Mouse (Mus musculus) midbrain, embryonic 14.5 days (tissue): Measurements from ENCODE around the gene Faap100. TPM values are rescaled to one million over a fixed set of nuclear protein-coding genes. Genes with fewer than 3 reads are reported as not detected.

Experiments used
- ATAC-seq: fragments of 200-750 bp; cut with Nextera tagmentation; 2 replicates; pipeline ENCODE4 v1.8.0; 2017; ENCODE audit warnings: moderate number of reproducible peaks, moderate library complexity; ENCODE audit not compliant: low FRiP score, low TSS enrichment
- DNase-seq: peaks from one replicate; pipeline ENCODE4 v3.0.0-alpha.2; 2015
- H3K27ac ChIP-seq: fragments of 300-500 bp; sonication (generic); replicated peaks from 2 replicates; pipeline ENCODE4 v1.5.1; 2014; ENCODE audit warnings: mild to moderate bottlenecking, low read depth, low read length, moderate library complexity
- H3K27me3 ChIP-seq: fragments of 300-500 bp; sonication (generic); 2 replicates; pipeline ENCODE4 v1.6.1; 2014; ENCODE audit warnings: low read length, control low read depth, mixed read lengths; ENCODE audit not compliant: control insufficient read depth, insufficient read depth
- H3K36me3 ChIP-seq: fragments of 300-500 bp; sonication (generic); 2 replicates; pipeline ENCODE4 v1.6.1; 2014; ENCODE audit warnings: low read length, control low read depth; ENCODE audit not compliant: control insufficient read depth, insufficient read depth
- H3K4me1 ChIP-seq: fragments of 300-500 bp; sonication (generic); 2 replicates; pipeline ENCODE4 v1.6.1; 2014; ENCODE audit warnings: mild to moderate bottlenecking, antibody characterized with exemption, low read length, control low read depth; ENCODE audit not compliant: control insufficient read depth, insufficient read depth
- H3K4me2 ChIP-seq: fragments of 300-500 bp; sonication (generic); 2 replicates; pipeline ENCODE4 v1.6.1; 2014; ENCODE audit warnings: mild to moderate bottlenecking, low read length, moderate library complexity
- H3K4me3 ChIP-seq: fragments of 300-500 bp; sonication (generic); replicated peaks from 2 replicates; pipeline ENCODE4 v1.5.1; 2014; ENCODE audit warnings: low read depth, low read length
- H3K9ac ChIP-seq: fragments of 300-500 bp; sonication (generic); replicated peaks from 2 replicates; pipeline ENCODE4 v1.6.1; 2014; ENCODE audit warnings: mild to moderate bottlenecking, low read length, moderate library complexity
- H3K9me3 ChIP-seq: fragments of 300-500 bp; sonication (generic); 2 replicates; pipeline ENCODE4 v1.6.1; 2016; ENCODE audit warnings: low read length, control low read depth, mixed read lengths; ENCODE audit not compliant: control insufficient read depth
- WGBS: fragments of 180-500 bp; shearing (Covaris S2); extraction: QIAGEN DNeasy Blood & Tissue Kit; methylation state at CpG from one replicate; pipeline ENCODE4 v1.1.7; 2014; 5-methylcytosine and 5-hydroxymethylcytosine counted together
- polyA plus RNA-seq: library from polyadenylated mRNA; unstranded; fragments of >200 nt; fragmentation: Nextera tagmentation; extraction: Ambion mirVana; gene quantifications from 2 replicates; pipeline ENCODE4 v1.2.1, GENCODE M21; 2014

The Faap100 gene
- polyA plus RNA-seq, 1 experiment from 2014 or later: 95.9 TPM

GRCm38 (mm10) chr11:120345067-120345681, 33.4 kb downstream of the Faap100 start:
- Histone ChIP-seq H3K4me3 (peak overlapping the region; percentile 41), H3K27ac (peak overlapping the region; percentile 26; the same call in 1 of the 2 replicates), H3K27me3 (no peaks in the 10 kb centered on the region), H3K4me1 (peaks cover 13% of the 10 kb centered on the region), H3K36me3 (peaks cover 28% of the 10 kb centered on the region), H3K9ac (peak overlapping the region; percentile 36), H3K9me3 (no peaks in the 10 kb centered on the region), H3K4me2 (peak overlapping the region; percentile 86)
- no peak for ATAC-seq
- 33% methylated on average over 1 of the region's 1 CpGs for WGBS
- DNase-seq: no peak

GRCm38 (mm10) chr11:120344310-120344920, 34.1 kb downstream of the Faap100 start:
- Histone ChIP-seq H3K4me2 (peak overlapping the region; percentile 86), H3K9ac (no peak overlapping the region; the same call in 1 of the 2 replicates)
- DNase-seq: no peak

DNA sequence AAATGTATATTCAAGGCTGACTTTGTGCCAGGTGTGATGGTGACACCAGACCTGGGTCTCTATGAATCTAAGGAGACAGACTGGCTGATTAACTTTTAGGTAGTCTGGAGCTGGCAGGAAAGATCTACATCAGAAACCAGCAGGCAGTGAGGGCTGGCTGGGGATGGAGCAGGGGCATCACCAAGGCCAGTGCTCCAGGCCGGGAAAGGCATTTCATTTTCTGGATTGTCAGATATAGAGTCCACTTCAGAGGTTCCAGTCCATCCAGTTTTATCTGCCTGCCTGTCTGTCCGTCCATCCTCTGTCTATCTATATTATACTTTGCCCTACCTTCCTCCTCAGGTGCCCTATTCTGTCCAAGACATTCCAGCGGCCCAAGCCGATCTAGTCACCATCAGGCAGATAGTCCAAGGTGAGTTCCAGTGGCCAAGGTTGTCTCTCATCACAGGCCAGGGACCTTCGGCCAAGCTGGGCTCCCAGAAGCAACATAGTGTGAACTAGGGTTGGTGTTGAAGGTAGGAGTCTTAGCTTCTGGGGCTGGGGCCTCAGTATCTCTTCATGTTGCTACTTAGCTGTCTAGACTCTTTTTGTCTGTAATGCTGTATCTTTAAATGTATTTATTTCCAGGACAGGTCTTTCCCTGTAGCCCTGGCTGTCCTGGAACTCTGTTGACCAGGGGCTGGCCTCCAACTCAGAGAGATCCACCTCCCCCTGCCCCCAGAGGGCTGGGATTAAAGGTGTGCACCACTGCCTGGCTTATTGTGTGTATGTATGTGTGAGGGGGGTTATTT, 34.9 kb downstream of the Faap100 start:
- WGBS: 76% methylated on average over 5 of the region's 5 CpGs
- ATAC-seq (no peak), DNase-seq (no peak)
- no peak overlapping the region for H3K4me3 ChIP-seq
- H3K9ac ChIP-seq: no peak overlapping the region
- H3K27ac ChIP-seq: 0 out of 2 replicates have a peak overlapping the region, but pooled peaks have one; percentile 37
- H3K27me3 ChIP-seq: no peaks in the 10 kb centered on the region
- peak overlapping the region; percentile 86 for H3K4me2 ChIP-seq
- peaks cover 28% of the 10 kb centered on the region for H3K36me3 ChIP-seq
- peaks cover 5% of the 10 kb centered on the region; the same call in 1 of the 2 replicates for H3K4me1 ChIP-seq
- H3K9me3 ChIP-seq: no peaks in the 10 kb centered on the region

More at GRCm38 (mm10) chr11:120344310-120344920, 34.1 kb downstream of the Faap100 start:
- WGBS: 59% methylated on average over 5 of the region's 5 CpGs
- Histone ChIP-seq H3K36me3 (peaks cover 28% of the 10 kb centered on the region), H3K9me3 (no peaks in the 10 kb centered on the region), H3K27ac (0 out of 2 replicates have a peak overlapping the region, but pooled peaks have one; percentile 37), H3K4me3 (peak overlapping the region; percentile 41), H3K27me3 (no peaks in the 10 kb centered on the region), H3K4me1 (peaks cover 9% of the 10 kb centered on the region)
- no peak for ATAC-seq

GRCm38 (mm10) chr11:120342656-120343160, 35.9 kb downstream of the Faap100 start:
- H3K27me3 ChIP-seq: no peaks in the 10 kb centered on the region
- peaks cover 28% of the 10 kb centered on the region for H3K36me3 ChIP-seq
- no peak overlapping the region for H3K27ac ChIP-seq
- H3K9me3 ChIP-seq: no peaks in the 10 kb centered on the region
- H3K9ac ChIP-seq: no peak overlapping the region
- 91% methylated on average over 5 of the region's 5 CpGs for WGBS
- no peak for DNase-seq
- peaks cover 5% of the 10 kb centered on the region; the same call in 1 of the 2 replicates for H3K4me1 ChIP-seq
- no peak overlapping the region for H3K4me2 ChIP-seq
- H3K4me3 ChIP-seq: no peak overlapping the region
- no peak for ATAC-seq

DNA sequence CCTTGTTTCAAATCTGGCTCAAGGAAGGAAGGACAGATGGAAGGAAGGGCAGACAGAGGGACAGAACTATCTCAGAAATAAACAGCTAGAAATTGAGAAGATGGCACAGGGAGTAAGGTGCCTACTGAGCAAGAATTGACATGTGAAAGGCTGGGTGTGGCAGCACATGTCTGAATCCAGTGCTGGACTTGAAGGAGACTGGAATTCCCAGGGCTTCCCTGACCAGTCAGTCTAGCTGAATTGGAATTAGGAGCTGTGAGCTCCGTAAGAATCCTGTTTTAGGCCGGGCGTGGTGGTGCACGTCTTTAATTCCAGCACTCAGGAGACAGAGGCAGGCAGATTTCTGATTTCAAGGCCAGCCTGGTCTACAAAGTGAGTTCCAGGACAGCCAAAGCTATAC, 36.9 kb downstream of the Faap100 start:
- Histone ChIP-seq H3K36me3 (peaks cover 23% of the 10 kb centered on the region), H3K4me2 (no peak overlapping the region), H3K9me3 (no peaks in the 10 kb centered on the region), H3K4me1 (peaks cover 5% of the 10 kb centered on the region; the same call in 1 of the 2 replicates), H3K27ac (no peak overlapping the region), H3K4me3 (no peak overlapping the region), H3K9ac (no peak overlapping the region), H3K27me3 (no peaks in the 10 kb centered on the region)
- WGBS: 91% methylated on average over 4 of the region's 4 CpGs
- ATAC-seq: no peak
- no peak for DNase-seq

- ATAC-seq: no peak
- peaks cover 14% of the 10 kb centered on the region for H3K36me3 ChIP-seq
- H3K27me3 ChIP-seq: no peaks in the 10 kb centered on the region
- no peaks in the 10 kb centered on the region for H3K9me3 ChIP-seq
- H3K4me3 ChIP-seq: no peak overlapping the region
- no peak overlapping the region for H3K9ac ChIP-seq
- 92% methylated on average over 10 of the region's 10 CpGs for WGBS
- DNase-seq: no peak
- H3K4me1 ChIP-seq: peaks cover 2% of the 10 kb centered on the region; the same call in 1 of the 2 replicates
- H3K27ac ChIP-seq: no peak overlapping the region
- no peak overlapping the region for H3K4me2 ChIP-seq
These were observed 38.5 kb downstream of the Faap100 start for GRCm38 (mm10) chr11:120339978-120340513.

DNA sequence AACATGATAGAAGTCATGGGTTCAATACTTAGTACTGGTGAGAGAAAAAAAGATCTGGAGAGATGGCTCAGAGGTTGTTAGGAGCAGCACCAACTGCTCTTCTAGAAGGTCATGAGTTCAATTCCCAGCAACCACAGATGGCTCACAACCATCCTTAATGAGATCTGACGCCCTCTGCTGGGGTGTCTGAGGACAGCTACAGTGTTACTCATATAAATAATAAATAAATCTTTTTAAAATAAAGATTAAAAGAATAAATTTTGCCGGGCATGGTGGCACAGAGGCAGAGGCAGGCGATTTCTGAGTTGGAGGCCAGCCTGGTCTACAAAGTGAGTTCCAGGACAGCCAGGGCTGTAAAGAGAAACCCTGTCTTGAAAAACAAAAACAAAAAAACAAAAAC, 39.8 kb downstream of the Faap100 start:
- ATAC-seq: no peak

GRCm38 (mm10) chr11:120337447-120337846, 41.1 kb downstream of the Faap100 start:
- Histone ChIP-seq H3K27ac (no peak overlapping the region), H3K4me2 (no peak overlapping the region), H3K27me3 (no peaks in the 10 kb centered on the region), H3K9ac (no peak overlapping the region), H3K4me3 (no peak overlapping the region), H3K9me3 (no peaks in the 10 kb centered on the region), H3K4me1 (no peaks in the 10 kb centered on the region), H3K36me3 (no peaks in the 10 kb centered on the region)
- no peak for DNase-seq
- 27% methylated on average over 2 of the region's 2 CpGs for WGBS
- ATAC-seq: no peak

More for the DNA sequence above, 39.8 kb downstream of the Faap100 start:
- Histone ChIP-seq H3K27ac (no peak overlapping the region), H3K4me2 (no peak overlapping the region), H3K4me1 (no peaks in the 10 kb centered on the region), H3K27me3 (no peaks in the 10 kb centered on the region), H3K9ac (no peak overlapping the region), H3K9me3 (no peaks in the 10 kb centered on the region), H3K36me3 (peaks cover under 1% of the 10 kb centered on the region; the same call in 1 of the 2 replicates), H3K4me3 (no peak overlapping the region)
- no peak for DNase-seq
- WGBS: 70% methylated on average over 3 of the region's 3 CpGs
